Mouse (Mus musculus): ENCODE results near the gene Sipa1l3.

Sipa1l3 gene

DNA sequence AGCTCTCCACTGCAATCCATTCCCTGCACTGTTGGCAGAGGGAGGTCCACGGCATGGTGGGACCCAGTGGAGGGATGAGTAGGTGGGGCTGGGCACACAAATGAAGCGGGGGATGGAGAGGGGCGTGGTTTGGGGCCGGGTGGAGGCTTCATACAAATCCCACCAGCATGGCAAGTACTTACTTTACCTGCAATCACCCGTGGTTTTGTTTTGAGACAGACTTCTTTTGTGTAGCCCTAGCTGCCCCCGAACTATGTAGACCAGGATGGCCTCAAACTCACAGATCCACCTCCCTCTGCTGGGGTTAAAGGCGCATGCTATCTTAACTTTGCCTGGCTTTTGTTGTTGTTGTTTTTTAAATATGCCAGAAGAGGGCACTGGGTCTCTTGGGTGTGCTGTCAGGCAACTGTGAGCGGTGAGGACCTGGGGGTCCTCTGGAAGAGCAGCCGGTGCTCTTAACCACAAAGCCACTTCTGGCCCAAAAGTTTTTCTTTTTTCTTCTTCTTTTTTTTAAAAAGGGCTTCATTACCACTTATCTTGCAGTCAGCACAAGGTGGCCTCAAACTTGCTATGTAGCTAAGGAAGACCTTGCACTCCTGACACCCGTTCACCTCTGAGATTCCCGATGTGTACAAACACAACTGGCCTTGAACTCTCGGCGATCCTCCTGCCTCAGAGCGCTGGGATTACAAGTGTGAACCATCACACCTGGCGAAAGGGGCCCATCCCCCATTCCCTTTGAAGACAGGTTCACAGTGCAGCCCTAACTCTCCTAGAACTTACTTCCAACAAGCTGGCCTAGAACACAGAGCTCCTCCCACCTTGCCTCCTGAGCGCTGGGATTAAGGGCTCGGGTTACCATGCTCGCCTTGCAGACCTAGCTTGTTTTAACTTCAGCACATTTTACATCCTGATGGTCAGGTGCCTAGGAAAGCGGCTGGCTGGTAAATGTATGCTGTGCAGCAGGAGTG, 198.8 kb downstream of the Sipa1l3 start:
- peak; percentile 71 for DNase-seq

DNA sequence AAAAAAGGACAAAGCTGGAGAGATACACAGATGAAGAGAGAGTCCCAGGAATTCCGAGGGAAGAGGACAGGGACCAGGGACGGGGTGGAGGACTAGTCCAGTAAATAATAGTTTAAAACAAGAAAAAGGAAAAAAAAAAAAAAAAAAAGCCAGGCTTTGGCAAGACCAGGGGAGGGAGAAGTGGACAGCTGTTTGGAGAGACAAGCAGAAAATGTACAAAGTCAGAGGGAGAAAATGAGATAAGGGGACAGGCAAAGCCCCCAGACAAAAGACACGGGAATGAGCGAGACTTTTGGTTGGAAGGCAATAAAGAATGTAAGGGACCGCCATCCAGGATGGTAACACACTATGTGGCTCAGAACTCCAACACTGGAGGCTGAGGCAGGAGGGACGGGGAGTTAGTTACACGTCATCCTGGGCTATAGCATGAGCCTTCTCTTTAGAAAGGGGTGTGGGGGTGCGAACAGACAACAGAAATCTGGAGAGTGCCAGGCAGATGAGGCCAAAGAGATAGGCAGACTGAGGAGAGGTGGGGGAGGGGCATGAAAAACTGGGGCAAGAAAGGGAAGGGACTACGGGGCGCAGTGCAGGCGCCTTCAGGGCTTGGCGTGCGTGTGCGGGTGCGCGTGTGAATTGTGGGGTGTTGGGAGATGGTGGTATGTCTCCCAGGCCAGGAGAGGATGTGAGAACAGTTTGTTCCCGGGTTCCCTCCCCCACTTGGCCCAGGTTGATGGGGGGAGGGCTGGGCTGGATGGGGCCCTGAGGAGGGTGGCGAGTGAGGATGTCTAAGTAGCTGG, 200.1 kb downstream of the Sipa1l3 start:
- peak; percentile 60 for DNase-seq

DNA sequence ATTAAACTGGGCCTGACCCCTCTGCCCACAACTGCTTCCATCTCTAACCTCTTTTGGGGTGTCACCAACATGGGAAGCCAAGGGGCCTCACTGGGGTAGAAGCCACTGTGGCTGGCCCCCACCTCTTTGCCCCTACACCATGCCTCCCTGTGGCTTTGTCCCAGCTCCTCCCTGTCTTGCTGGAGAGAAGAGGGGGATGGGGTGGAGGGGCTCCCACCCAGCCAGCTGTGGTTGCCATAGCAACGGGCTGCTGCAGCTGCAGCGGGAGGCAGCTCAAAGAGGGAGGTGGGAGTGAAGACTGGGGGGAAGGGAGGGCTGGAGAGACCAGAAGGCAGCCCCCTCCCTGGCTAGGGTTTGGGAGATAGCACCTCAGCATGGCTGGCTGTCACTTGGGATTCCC, 200.9 kb downstream of the Sipa1l3 start:
- DNase-seq, result peak; percentile 95

DNA sequence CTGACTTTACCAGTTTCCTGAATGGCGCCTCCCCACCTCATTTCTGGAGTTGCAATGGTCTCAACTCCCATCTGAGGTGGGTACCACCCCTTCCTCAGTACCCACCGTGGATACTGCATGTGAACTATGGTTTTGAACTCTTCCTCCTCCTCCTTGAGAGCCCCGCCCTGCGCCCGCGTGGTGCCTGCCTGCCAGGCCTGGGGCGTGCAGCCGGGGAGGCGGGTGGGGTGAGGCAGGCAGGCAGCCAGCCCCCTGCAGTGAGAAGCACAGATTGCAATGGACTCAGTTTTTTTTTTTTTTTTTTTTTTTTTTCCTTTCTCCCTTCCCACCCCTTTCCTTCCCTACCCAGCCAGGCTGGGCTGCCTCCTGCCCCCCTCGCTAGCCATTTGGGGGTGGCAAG, 201.5 kb downstream of the Sipa1l3 start:
- peak; percentile 79 for DNase-seq

DNA sequence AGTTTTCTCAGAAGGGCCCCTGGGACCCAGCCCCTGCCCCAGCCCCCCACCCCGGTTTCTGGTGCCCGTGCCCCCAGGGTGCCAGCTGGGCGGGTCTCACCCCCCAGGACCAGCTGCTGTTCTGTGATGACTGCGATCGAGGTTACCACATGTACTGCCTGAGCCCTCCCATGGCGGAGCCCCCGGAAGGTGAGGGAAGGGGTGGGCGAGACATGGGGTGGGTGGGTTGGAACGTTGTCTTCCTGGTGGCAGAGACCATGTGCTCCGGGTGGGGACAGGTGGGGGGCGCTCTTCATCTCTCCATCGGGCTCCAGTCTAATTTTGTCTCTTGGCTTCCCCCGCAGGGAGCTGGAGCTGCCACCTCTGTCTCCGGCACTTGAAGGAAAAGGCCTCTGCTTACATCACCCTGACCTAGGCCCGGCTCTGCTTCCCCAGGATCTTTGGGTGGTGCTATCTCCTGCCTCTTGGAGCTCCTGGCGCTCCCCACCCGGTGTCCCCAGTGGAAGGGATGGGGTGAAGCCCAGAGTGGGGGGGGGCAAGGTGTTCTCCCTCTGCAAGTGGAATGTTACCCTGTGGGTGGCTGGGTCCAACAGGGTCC, 202.2 kb downstream of the Sipa1l3 start:
- DNase-seq, result no peak

DNA sequence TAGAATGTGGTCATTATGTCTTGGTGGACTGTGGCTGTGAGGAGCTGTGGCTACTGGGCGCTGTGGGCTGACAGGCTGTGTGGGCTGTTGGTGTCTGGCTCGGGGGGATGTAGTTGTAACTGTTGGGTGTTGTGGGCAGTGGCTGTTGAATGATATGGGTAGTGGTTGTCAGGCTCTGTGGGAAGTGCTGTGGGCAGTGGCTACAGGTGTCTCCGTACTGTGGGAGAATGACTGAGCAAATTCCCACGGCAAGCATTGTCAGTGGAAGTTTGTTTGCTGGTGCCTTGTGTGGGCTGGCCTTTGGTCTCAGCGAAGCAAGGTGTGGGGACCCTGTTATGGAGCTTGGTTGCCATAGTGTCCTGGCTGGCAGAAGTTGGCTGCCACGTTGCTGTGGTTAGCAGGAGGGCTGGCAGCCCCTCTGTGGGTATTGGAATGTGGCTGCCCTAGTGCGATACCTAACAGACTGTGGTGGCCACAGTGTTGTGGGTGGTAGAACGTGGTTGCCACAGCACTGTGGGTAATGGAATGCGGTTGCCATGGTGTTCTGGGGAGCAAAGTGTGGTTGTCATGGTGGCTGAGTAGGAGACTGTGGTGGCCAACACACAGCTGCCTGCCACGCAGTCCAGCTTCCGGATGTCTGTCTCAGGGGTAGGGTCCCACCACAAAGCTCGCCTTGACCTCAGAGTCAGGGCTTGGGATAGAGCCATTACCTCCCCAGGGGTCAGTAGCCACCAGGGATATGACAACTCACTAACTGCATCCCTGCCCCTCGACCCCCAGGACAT, 203.4 kb downstream of the Sipa1l3 start:
- peak; percentile 63 for DNase-seq

DNA sequence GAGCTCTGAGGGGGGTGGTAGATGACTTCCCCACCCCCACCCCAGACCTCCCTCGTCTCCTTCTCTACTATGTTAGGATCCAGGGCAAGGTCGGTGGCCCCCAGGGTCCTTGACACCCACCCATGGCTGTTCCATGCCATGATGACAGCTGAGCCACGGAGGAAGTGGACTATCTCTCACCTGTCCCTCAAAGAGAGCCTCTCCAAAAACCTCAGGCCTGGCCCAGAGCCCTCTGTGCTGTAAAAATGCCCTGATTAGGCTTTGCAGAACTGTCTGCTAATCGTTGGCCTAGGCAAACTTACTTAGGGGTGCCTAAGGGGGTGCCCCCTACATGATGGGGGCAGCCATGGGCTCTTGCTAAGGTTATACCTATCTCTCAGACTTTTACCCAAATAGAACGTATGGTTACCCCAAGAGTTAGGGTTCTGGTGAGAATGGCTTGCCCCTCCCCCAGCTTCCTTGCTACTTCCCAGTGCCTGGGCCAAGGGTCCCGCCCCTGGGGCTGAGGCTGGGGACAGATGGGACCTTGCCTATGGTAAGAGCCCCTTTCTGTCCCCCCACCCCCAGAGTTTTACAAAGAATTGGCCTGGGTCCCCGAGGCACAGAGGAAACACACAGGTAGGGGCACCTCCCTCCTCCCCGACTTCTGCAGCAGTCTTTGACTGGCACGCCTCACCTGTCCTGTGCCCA, 204.7 kb downstream of the Sipa1l3 start:
- no peak for DNase-seq

DNA sequence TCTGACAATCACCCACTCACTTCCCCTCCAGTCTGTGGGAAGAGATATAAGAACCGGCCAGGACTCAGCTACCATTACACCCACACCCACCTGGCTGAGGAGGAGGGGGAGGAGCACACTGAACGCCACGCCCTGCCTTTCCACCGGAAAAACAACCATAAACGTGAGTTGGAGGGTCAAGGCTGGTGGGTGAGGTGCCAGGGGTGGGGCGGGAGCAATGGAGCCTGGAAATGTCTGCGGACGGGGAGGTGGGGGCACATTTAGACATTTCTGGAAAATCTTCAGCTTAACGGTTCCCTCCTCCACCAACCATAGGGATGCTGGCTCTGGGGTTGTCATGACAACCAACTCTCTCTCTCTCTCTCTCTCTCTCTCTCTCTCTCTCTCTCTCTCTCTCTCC, 205.4 kb downstream of the Sipa1l3 start:
- no peak for DNase-seq

DNA sequence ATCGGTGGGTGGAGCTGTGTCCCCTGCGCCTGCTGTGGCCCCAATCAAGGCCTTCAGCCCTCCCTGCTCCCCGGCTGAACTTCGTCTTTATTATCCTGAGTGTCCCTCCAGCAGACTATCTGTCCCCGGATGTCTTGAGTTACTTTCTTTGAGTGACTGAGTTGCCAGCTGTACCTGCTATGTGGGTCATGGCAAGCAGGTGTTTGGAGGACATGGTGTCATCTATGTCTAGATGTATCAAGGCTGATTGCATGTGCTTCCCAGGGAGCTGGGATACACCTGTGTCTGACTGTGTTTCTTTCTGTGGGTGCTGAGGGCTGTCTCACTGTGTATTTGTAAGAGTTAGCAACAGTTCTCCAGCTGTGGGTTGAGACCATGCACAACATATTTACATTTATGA, 208.7 kb downstream of the Sipa1l3 start:
- DNase-seq, result no peak

DNA sequence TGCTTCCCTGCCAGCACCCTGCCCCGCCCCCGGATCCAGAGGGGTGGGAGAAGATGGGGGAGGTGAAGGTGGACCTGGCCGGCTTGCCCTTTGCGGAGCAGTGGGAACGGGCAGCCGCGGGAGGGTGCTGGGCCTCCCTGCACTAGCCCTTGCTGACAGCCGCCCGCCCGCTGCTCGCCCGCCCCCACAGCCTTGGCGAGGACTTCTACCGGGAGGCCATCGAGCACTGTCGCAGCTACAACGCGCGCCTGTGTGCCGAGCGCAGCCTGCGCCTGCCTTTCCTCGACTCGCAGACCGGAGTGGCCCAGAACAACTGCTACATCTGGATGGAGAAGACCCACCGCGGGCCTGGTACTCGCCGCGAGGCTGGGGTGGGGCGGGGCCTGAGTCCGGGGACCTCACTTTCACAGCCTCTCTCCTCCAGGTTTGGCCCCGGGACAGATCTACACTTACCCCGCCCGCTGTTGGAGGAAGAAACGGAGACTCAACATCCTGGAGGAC, 209.2 kb downstream of the Sipa1l3 start:
- peak; percentile 58 for DNase-seq

DNA sequence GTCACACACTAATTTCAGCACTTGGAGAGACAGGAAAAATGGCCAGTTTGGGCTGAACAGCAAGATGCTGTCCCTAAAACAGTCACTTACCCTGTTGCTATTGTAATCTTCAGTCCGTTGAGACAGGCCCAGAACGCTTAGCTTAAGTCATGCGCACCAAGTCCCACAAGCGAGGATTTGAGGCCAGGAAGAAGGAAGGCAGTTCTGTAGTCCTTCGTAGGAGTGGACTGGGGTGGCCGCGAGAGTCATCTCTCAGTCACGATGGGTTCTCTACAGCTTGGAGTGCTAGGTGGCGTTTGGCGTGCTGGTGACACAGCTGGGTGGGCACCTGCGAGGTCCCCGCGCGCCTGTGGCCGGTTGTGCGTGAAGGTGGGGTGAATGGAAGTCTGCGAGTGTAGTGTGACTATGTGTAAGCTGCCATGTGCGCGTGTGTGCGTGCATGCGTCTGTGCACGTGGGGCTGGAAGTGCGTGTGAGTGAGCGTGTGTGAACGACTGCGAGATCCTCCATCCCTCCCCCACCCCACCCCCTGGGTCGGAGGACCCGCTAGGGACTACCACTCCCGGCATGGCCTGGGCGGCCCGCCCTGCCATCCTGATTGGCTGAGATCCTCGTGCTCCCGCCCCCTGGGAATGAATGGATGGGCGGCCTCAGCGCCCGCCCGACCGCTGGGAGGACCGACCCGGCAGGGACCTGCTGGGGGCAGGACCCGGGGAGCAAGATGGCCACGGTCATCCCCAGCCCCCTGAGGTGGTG, 210.9 kb downstream of the Sipa1l3 start:
- peak; percentile 95 for DNase-seq

DNA sequence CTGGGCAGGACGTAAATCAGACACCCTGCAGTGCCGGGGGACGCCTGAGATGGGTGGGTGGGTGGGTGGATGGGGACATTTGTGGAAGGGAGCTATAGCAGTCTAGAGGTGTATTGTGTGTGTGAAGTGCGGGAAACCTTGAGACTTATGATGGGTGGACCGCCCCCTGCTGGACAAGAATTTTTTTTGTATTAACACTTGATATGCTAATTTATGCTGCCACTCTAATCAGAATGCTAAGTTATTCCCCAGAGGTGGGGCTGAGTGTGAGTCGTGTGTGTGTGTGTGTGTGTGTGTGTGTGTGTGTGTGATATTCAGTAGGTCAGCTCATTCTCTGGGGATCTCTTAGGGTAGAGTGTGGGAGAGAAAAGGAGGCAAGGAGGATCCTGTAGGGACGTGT, 211.8 kb downstream of the Sipa1l3 start:
- DNase-seq, result peak; percentile 89

DNA sequence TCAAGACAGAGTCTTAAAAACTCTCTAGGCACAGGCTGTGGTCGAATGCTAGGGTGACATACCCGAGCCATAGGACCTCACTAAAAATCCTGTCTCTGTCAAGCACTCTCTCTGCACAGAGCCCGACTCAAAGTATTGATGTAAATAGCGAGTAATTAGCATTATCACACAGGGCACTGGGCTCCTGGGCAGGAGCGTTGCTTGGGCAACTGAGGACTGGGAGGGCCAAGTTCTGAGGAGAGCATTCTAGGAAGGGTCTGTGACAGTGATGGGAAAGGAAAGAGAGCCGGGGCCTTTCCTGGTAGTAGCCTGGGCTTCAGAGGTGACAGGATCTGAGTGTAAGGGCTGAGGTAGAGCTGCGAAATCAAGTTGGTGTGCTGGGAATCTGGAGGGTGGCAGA, 212.3 kb downstream of the Sipa1l3 start:
- DNase-seq, result no peak

DNA sequence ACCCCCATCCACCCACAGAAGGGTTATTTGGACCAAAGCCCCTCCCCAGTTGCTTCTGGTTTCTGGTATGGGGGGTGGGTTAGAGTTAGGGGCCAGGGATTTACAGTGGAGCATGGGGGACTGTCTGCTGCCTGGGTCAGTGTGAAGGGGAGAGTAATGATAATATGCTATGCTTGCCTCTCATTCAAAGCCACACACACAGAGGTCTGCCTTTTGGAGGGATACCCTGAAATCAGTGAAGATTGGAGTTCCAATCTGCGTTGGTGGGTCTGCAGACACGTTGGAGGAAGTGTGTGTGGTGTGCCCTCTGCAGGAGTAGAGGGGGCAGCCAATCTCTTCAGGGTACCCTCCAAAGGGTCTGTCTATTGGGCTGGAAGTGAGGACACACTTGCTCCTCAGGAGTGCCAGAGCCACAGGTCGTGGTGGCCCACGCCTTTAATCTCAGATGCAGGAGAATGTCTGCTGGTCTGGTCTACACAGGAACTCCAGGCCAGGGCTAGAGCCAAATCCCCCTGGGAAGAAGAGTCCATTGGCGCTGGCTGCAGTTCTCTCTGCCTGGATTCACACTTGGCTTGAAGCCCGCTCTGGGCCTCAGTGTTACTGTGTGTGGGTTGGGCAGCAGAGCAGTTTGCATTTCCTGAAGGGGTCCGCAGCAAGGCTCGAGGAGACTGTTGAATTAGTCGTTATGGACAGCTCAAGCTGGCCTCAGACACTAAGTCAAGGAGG, 213.0 kb downstream of the Sipa1l3 start:
- DNase-seq, result no peak

DNA sequence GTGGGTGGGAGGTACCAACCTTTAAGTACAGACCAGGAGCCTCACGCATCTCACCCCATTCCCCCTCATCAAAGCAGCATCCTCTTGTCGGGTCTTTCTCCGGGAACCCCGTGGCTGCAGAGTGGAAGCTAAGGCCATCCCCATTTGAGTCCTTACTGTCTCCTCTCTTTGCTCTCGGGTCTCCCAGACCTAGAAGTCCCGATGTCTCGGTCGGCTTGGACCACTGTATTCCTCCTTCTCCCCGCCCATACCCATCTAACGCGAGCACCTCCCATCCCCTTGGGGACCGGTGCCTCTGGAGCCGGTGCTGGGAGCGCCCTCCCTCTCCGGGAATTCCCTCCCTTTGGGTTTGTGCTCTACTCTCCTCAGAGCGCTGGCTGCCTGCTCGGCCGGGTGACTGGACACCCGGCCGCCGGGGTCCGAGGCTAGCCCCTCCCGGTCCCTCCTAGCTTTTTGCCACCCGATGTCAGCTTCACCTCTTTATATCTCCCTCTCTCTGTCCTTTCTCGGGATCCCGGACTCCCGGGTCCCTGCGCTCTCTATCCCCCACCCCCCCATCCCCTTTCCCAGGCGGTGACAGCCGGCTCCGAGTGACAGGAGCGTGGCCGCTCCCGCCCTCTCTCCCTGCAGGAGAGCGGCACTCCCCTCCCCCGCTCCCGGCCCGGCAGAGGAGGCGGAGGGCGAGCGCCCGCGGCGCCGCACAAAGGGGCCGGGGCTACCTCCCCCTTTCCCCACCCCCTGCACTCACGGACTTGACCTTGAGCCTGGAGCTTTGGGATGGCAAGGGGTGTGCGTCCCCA, 213.8 kb downstream of the Sipa1l3 start:
- peak; percentile 80 for DNase-seq

DNA sequence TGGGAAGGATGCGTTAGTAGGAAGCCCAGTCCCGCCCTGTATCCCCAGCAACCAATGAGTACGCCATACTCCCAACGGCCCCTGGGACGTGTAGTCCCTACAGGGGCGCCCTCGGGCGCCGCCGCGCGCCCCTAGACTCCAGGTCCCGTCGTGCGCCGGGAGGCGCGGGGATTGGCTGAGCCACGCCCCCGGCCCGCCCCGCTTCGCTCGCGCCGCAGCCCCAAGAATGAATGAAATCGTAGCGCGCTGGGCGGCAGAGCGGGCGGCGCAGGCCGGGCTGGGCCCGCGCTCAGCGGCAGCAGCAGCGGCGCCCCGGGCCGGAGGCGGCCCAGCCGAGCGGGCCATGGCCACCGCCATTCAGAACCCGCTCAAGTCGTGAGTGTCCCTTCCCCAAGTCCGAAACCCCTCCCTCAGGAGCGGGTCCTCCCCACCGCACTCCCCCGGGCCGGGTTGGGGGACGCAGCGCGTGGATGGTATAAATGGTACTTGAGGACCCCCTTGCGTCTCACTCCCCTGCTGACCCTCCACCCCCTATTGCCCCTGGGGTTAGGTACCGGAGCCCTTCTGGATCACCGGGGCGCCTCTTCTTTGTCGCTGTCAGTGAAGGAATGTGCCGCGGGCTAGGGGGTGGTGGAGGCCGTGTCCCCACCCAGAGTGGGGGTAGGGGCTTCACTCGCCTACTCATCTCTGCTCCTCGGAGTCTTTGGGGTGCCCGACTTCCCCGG, 214.5 kb downstream of the Sipa1l3 start, which contains the start of gene Dpf1:
Gene Dpf1 (plus strand): TSS at position 214 of the 725 bp plus-strand sequence.
- DNase-seq, result peak; percentile 97

DNA sequence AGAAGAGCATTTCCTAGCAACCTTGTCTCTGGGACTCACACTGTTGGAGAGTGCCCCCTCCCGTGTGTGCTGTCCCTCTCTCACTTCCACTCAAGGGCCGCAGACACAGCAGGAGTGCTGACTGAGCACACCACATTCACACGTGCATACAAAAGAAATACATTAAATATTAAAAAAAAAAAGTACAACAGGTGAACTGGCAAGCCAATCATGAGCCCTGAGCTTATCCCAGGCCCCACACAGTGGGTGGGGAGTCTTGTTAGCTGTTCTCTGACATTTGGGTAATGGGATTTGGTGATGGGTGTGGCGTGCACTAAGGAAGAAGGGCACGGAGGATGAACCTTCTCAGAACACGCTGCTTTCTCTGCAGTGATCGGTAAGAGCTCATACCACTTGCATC, 215.8 kb downstream of the Sipa1l3 start:
- no peak for DNase-seq

DNA sequence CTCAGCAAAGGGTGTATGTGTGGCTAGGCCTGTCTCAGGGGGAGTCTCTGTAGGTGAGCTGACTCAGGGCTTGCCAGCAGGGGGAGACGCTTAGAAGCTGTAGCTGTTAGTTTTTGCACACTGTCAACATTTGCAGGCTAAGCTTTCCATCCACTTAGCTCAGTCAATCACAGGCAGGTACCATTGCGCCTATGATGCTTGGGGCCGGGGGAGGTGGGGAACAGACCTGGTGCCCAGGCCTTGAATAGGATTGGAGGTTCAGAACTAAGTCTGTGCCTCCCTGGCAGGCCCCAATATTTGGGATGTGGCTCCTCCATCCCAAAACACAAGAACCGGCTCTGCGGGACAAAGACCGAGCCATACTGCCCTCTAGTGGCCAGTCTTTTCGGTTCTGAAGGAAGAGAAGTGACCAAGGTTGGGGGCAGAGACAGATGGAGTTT, 217.3 kb downstream of the Sipa1l3 start:
- DNase-seq, result peak; percentile 89

DNA sequence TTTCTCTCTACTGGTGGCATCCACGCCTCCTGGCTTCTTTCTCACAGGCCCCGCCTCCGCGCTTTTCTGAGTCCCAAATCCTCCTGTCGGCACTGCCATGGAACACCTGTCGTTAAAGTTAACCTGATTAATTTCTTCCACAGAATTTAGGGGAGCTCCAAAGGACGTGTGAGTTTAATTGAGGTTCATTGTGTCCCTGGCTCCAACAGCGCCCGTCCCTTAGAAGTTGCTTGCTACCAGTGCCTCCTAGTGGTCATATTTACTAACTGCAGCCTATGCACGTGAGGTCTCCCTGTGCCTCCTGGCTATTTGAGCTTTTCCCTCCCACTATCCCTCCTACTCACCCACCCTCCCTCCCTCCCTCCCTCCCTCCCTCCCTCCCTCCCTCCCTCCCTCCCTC, 221.4 kb downstream of the Sipa1l3 start:
- peak; percentile 86 for DNase-seq

All from embryo, embryonic 11 days (tissue).